Mouse (Mus musculus): Measurements from ENCODE around the gene Hmcn1.

Gene Hmcn1

DNA sequence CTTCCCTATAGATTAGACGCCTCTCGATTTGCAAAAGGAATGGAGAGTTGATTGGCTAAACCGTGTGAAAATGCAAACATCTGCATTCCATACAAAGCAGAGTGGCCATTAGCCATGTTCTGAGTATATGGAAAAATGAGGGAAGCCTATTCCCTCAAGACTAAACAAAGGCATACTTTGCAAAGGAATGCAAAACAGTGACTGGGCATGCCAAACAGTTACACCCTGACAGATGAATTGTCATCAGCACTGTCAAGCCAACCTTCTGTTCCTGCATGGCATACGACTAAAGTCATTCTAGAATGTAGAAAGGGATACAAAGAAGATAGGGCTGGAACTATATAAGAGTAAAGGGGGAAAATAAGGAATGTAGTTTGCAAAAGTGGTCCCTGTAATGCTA is 115.3 kb downstream of the Hmcn1 start:
- no peak for DNase-seq (ENCODE audit: low spot score in 2 of 2)

DNA sequence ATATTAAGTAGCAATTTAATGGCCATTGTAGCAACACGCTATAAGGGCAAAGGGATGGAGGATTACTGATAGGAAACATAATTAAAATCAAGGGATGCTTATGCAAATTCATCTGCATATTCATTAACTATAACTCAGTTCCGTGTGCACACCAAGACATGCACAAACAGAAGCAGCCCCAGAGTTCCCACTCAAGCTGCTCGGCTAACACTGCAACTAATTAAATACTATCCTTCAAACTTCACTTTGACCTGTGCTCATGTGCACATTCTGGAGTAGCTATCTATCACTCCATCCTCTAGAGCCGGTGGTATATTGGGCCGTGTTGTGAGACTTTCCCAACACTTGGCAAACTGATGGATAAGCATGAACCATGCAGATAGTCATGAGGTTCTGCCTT is 119.2 kb downstream of the Hmcn1 start:
- no peak for DNase-seq (ENCODE audit: low spot score in 2 of 2)

DNA sequence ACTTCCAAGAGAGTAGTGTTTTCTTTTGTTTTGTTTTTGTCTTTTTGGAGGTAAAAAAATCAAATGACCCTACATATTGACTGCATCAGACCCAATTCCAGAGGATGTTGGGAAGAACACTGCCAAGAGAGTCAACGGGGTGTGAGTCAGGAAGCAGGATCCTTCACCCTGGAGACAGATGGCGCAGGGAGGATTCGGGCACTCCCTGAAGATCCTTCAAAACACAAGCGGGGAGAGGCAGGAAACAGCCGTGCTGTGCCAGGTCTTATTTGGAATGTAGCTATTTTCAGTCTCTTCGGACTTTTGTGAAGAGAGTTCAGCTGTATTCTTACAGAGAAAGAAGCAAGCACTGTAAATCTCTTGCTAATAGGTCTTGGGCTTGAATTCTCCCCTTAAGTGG is 120.0 kb downstream of the Hmcn1 start:
- DNase-seq (ENCODE audit: low spot score in 2 of 2) = no peak

DNA sequence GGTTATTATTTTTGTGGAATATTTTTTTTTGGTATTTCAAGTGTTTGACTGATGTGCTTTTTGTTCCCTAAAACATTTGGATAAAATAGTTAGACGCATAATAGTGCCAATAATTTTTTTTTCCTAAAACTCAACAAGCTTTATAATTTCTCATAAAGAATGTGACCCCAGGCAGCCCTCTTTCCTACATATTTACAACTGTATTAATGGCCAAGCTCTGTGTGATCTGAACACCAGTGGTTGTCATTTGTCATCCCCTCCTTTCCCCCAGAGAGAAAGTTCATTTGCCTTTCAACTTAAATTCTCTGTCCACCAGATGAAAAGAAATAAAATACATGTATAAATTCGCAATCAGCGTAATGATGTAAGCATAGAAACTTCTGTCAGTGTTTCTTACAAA is 121.1 kb downstream of the Hmcn1 start:
- DNase-seq (ENCODE audit: low spot score in 2 of 2) = no peak

DNA sequence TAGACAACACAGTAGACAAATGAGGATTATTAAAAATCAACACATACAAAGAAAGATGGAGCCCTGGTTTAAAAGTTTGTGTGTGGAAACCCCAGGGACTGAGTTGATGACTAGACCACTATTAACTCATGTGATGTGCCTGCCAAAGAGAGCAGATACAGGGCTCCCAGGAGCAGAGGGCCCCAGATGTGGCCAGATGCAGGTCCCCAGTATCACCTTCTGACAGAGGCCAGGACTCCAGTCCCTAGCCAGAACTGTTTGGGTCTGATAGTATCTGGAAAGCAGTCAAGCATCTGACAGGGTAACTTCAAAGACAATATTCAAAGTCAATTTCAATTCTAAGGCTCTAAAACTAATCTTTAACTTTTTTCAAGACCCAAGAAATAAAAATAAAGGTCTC is 124.0 kb downstream of the Hmcn1 start:
- no peak for DNase-seq (ENCODE audit: low spot score in 2 of 2)

DNA sequence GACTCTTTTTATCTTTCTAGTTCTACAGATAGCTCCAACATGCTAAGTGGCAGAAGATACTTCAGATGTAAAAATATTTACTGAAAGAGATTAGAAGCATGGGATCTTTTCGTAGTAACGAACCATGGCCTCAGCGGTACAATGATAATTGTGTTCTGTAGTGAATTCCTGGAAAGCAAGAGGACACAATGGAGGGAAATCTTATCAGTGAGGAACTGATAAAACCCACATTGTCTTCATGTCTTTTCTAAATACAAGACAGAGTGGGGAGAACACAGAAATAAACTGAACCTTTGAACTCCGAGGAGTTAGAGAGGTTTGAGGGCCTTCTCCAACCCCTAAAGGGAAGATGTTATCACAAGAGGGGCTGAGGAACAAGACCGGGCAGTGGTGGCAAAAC is 126.6 kb downstream of the Hmcn1 start:
- DNase-seq (ENCODE audit: low spot score in 2 of 2) = no peak

DNA sequence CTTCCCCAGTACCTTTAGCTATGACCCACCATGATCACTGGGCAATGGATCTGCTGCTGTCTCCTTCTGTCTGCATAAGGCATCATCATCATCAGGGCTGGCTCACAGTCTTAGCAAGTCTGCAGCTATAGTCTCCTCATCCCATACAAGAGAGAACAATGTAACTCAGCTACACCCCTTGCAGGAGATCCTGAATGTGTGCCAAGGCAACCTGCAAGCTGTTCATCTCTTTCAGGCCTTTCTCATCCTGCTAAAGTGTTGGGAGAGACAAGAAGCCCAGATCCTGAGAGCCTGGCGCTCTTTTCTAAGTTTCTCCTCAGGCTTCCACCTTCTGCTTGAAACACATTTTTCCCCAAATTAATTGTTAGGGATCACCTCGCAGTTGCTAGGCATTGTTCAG is 135.5 kb downstream of the Hmcn1 start:
- no peak for DNase-seq (ENCODE audit: low spot score in 2 of 2)

DNA sequence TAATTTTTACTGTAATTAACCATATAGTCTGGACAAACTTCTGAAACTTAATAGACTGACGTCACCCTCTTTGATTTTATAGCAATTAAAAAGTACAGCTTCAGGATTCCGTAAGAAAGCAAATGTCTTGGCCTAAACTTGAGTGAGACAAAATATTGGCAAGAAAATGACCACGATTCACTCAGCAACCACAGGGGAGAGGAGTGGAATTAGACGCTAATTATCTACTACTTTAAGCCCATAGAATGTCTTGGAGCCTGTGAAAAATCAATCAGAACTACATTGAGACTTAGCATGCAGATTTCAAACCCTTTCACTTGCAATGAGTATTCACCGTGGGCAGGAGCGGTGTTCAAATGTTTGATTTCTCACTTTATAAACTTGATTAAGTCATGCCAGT is 159.8 kb downstream of the Hmcn1 start:
- no peak for DNase-seq (ENCODE audit: low spot score in 2 of 2)

DNA sequence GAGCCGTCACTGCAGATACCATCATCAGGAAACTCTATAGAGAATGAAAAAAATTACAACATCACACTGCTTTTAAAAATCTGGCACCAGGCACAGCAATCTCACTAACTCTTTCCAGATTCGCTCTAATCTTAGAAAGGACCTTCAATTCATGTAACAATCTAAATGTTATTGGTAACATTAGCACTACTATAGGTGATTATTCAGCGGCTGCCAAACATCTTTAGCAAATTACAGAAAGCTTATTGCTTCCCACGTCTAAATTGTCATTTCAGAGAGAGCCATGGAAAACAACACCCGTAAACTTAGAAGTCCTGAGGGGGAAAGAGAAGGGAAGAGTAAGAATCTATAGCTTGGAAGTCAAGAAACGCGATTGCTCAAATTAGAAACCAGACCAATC is 163.4 kb downstream of the Hmcn1 start:
- DNase-seq (ENCODE audit: low spot score in 2 of 2) = no peak

DNA sequence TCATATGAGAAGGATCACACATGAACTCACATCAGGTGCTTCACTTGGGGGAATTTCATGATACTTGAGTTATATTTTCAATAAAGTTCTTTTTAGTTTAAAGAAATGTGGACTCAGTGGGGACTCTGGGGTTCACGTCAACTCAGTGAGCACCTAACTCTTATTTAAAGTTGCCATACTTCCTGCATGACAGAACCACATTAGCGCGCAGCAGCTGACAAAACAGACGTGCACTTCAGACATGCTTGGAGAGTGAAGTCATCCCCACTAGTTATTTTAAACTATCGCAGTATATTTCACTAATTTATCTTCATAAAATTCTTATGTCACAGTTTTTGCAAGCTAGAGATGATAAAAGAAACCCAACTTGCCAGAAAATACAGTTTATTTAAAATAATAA is 166.1 kb downstream of the Hmcn1 start:
- DNase-seq (ENCODE audit: low spot score in 2 of 2) = no peak

DNA sequence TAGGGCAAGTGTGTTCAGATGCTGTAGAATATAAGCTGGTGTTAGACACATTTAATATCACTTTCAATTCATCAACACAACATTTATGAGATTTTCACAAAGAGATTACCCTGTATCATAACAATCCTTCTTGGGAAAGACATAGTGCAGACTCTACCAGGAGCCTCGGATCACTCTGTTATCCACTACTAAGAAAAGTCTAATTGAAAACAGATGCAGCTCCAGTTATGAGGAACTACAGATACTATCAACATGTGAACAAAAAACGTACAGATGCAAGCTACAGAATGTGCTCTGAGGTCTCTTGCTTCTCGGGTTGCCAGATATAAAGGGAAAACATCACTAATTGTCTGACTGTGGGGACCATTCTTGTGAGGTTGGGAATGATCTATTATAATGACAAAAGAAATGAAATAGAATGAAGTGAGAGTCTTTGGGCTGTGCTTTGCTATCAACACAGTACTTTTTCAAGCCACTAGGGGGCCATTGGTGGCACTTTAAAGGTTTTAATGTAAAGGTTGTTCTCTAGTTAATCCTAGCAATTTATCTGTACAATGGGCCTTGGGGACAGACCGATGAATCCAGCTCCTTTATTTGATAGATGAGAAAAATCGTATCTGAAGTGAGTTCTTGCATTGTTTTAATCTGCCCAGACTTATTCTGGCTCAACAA is 168.8 kb downstream of the Hmcn1 start:
- no peak for DNase-seq (ENCODE audit: low spot score in 2 of 2)

DNA sequence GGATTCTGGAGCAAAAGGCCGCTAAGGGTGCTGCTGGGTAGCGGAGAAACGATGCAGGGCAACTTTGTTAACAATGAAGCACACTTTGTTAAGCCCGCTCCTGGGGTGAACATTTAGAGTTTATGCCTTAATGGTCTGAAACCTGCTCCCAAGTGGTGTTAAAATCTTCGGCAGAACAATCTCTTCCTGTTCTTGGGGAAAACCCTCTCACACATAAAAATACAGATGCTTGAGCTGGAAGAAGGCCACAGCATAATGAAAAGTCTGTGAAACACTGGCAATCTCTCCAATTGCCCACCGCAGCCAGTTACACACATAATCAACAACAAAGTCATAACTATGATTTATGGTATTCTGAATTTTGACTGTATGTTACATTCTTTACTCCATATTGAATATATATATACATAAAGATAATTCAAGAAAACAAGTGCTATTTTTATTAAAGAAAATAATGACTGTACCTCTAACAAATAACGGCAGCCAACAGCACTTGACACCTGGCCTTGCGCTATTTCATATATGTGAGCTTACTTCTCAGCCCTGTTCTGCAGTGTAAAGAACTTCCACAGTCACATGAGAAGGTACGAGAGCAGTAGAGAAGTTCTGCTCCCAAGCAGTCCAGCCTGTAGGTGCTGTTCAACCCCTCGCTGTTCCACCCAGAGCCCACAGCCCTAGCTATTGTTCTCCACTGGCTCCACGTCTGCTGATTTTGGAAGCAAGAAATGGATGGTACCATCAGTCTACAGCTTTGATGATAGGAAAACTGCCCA is 177.0 kb downstream of the Hmcn1 start:
- no peak for DNase-seq (ENCODE audit: low spot score in 2 of 2)

DNA sequence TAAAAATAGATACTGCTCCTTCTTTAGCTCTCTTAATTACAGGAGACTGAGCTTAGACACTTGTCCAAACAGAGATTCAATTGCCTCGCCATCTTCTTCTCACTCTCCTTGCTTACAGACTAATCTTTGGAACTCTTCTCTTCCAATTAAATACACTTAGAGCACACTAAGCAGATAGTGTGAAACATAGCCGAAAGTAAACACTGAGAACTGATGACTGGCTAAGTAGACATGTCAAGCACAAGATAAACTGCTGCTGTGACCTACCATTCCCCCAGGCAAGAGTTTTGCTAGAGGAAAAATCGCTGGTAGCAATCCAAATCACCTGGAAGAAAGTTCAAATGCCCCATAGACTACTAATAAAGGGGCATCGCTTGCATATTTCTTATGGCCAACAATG is 178.3 kb downstream of the Hmcn1 start:
- DNase-seq (ENCODE audit: low spot score in 2 of 2) = no peak

DNA sequence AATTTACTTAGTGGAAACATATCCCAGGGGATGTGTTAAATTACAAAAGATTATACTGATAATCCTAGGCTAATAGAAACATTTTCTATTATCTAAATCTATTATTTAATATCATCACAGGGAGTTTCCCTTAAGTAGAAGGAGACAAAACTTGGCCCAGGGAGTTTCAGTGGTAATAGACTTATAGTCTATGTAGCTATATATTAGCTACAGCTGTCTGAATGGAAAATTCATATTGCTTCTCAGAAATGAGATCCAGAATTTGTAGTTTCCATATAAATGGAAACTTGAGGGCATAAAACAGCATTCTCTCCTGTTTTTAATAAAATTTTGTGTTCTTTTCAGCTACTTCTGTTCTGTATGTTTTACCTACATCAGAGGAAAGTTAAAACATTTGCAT is 179.9 kb downstream of the Hmcn1 start:
- no peak for DNase-seq (ENCODE audit: low spot score in 2 of 2)

DNA sequence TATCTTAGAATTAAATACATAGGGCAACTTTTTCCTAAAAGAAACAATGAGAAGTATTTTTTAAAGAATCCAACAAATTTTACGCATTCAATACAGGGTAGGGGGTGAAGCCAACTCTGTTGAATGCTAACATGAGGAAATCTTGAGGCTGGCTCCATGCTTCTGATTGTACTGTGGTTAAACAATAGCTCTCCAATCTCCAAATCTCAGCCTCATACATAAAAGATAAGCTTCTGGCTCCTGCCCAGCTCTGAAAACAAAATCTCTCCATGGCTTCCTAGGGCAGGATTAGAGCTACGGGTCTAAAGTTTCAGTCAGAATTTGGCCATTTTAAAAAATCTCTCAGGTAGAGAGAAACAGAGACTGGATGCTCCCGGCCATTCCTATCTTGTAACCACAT is 186.4 kb downstream of the Hmcn1 start:
- no peak for DNase-seq (ENCODE audit: low spot score in 2 of 2)

DNA sequence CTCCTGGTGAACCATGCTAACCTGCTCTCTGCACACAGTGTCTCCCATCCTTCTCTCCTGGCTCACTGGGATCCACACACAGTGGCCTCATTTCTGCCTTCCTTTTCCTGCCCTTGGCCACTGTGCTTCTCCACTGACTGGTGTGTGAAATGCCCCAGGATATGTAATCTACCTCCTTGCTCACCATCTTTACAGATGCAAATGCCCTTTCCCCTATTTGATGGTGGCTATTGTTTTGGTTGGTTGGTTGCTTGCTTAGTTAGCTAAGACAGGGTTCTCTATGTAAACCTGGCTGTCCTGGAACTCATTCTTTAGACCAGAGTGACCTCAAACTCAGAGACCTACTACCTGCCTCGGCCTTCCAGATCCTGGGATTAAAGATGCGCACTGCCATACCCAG is 187.8 kb downstream of the Hmcn1 start:
- DNase-seq (ENCODE audit: low spot score in 2 of 2) = no peak

DNA sequence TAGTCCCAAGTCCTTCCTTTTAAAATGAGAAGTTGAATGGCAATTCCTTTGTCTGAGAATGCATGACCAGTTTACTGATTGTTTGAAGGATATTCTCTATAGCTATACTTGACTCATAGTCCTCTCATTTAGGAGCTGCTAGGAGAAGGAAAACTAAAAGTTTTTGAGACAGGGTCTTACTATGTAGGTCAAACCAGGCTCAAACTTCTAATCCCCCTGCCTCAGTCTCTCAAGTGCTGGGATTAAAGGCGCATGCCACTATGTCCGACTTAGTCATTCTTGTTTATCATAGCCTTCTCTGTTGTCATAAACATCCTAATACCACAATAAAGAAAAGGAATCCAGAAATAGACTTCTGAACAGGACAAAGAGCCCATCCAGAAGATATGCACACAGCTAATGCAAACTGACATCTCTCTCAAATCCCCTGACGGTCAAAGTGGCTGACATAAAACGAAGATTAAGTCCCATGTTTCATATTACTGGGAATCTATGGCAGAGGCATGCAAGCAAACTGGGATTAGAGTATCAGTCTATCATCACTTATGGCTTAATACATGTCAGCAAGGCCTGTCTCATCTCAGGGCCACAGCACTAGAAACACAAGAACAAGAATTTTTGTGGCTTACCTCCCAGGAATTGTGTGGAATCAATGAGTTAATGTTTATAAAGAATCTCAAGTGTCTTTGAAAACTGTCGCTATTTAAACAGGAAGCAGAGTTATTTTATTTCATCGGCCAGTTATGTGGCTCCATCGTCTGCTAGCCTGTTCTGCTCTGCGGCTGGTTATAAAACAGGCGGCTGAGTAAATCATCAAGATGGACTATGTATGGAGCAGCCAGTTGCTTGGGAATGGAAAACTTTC is 188.8 kb downstream of the Hmcn1 start:
- no peak for DNase-seq (ENCODE audit: low spot score in 2 of 2)

DNA sequence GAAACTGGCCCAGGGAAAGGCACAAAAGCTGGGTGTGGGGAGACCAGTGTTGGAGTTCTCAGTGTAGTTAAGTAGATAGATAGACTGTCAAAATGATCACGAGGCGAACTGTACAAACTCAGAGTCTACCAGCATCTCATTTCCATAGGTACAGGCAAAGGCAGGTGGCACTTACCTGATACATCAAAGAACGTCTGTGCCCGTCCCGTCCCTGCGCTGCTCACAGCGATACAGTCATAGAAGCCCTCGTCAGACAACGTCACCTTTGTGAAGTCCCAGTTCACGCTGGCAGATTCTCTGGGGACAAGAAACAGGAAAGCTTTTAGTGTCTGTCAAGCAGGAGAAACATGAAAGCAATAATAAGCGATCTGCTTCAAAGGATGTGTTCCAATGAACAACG is 190.6 kb downstream of the Hmcn1 start:
- no peak for DNase-seq (ENCODE audit: low spot score in 2 of 2)

DNA sequence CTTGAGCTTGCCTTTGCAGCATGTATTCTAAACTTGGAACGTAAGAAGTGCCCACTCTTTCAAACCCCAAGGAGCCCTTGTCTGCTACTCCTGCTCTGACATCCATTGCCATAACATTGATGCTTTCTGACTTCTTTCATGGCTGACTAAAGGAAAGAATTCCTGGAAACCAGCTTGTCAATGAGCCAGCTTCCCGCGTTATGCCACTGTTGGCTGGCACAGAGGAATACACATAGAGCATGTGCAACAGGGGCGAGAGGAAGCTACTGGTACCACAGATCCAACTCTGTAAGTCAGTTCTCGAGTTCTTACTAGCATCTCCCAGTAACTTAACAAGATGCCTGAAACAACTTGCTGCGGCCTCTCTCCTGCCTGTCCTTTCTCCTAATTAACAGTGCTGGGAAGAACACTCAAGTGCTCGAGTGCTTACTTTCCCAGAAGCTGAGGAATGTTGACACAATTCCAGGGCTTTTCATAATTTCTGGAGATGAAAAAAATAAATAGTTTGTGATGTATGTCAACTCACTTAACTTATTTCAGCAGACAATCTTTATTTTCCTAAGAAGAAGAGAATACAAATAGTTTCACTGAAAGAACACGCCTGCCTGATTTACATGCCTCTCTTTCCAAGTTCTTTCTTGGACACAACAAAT is 192.5 kb downstream of the Hmcn1 start:
- no peak for DNase-seq (ENCODE audit: low spot score in 2 of 2)

DNA sequence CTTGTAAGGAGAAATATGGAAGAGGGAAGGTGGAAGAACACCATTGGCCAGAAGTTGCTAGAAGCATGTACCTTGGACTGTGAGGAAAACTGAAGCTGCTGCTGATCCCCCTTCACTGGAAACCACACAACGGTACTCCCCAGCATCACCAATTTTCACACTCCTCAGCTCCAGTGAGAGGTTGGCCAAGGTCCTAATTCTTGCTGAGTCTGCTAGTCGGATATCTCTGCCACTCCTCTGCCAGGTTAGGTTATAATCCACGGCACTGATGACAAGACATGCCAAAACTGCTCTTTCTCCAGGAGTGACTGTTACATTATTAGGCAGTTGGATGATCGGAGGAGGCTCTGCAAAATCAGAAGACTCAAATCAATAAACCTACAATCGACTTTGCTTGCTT is 194.6 kb downstream of the Hmcn1 start:
- DNase-seq (ENCODE audit: low spot score in 2 of 2) = no peak

DNA sequence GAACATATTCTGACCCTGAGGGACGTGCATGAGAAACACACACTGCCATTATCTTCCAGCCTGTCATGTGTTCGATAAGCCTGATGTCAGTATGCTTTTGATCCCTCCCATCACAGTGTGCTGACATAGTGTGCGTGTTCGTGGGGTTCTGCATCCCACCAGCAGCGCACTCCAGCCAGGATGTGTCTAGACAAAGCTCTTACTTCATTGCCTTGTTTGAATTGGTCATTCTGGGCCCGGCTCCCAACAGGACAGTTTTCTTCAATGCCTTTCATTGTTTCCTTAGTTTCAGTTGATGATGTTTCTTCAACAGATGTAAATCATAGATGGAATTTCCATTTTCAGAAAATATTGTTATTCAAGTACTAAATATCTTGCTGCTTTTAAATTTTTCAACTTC is 206.5 kb downstream of the Hmcn1 start:
- DNase-seq (ENCODE audit: low spot score in 2 of 2) = no peak
